Mouse (Mus musculus) bone marrow macrophage, adult 2 months (primary cell): Measurements from ENCODE around the gene B4galnt2. TPM values are rescaled to one million over a fixed set of nuclear protein-coding genes. Genes with fewer than 3 reads are reported as not detected.
"Not testable (repeated sequence)": the region's sequence is repeated elsewhere in the genome, so short reads cannot be mapped to it uniquely, and the experiment has no call there.

Experiments
- H3K27ac ChIP-seq: 2 replicates; pipeline ENCODE4 v1.5.1; 2012; ENCODE audit warnings: low read depth, low read length; ENCODE audit not compliant: insufficient read depth
- H3K4me1 ChIP-seq: 2 replicates; pipeline ENCODE4 v1.6.1; 2012; ENCODE audit warnings: low read length; ENCODE audit not compliant: control insufficient read depth, insufficient read depth
- H3K4me3 ChIP-seq: 2 replicates; pipeline ENCODE4 v1.5.1; 2012; ENCODE audit warnings: mild to moderate bottlenecking, low read length, moderate library complexity; ENCODE audit not compliant: insufficient read depth
- CTCF ChIP-seq: IDR thresholded peaks from 2 replicates; pipeline ENCODE4 v1.5.1; 2012; ENCODE audit warnings: low read depth, mild to moderate bottlenecking, low read length, moderate library complexity
- POLR2A ChIP-seq: IDR thresholded peaks from 2 replicates; pipeline ENCODE4 v1.6.1; 2012; ENCODE audit warnings: mild to moderate bottlenecking, low read depth, low read length, borderline replicate concordance
- polyA plus RNA-seq: library from polyadenylated mRNA; stranded (reverse); fragments of >200 nt; gene quantifications from 2 replicates; pipeline ENCODE4 v1.2.4, GENCODE M21; 2012; ENCODE audit not compliant: missing spikeins, insufficient read depth, insufficient read length

The B4galnt2 gene
- polyA plus RNA-seq, 1 experiment, result 0.64 TPM

DNA sequence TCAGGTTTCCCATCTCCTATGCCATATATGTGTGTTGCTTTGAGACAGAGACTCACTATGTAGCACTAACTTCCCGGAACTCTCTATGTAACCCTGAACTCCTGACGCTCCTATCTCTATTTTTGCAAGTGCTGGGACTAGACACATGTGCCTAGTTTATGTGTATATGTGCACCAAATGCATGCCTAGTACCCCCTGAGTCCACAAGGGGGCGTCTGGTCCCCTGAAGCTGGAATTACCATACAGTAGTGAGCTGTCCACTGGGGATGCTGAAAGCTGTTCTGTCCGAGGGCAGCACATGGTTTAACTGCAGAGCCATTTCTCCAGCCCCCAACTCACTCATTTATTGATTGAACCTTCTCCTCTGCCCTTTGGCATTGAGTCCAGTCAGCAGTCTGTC is 11.7 kb upstream of the B4galnt2 start:
- no peak overlapping the region for H3K27ac ChIP-seq
- TF ChIP-seq CTCF (0 out of 2 replicates have a peak, but pooled peaks have one; percentile 8), POLR2A (no peak)
- H3K4me3 ChIP-seq, result no peak overlapping the region
- no peaks in the 10 kb centered on the region for H3K4me1 ChIP-seq

DNA sequence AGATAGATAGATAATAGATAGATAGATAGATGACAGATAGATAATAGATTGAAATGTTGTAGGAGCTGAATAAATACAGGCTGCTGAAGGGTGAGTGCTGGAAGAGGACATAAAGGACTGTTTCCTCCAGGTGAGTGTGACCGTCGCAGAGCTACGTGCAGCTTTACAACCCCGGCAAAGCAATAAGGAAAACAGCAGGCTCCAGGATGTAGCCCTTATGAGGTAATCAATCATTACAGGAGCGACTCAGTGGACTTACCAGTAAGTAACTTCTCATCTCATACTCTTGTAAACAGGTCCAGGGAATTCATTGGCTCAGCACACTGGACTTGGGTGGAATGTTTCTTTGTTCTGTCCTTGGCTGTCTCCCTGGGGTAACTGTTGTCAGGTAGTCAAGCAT is 11.3 kb upstream of the B4galnt2 start:
- TF ChIP-seq CTCF (no peak), POLR2A (no peak)
- no peak overlapping the region for H3K4me3 ChIP-seq
- H3K27ac ChIP-seq, result no peak overlapping the region
- H3K4me1 ChIP-seq, result no peaks in the 10 kb centered on the region

DNA sequence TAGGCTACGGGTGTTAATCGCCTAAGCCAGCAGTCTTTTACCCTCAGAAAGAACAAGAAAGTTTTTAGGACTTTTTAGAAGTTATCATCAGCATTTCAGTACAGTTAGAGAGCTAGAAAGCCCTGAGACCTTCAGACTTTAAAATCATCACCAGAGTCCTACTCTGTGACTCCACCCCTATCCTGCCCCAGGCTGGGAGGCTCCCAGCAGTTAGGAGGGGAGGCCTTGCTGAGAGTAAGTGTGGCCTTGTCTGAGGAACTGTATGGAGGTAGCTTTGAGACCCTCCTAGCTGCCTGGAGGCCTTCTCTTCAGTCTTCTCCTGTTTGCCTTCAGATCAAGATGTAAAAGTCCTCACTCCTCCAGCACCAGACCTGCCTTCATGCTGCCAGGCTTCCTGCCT is 9.5 kb upstream of the B4galnt2 start:
- H3K27ac ChIP-seq, result no peak overlapping the region
- H3K4me3 ChIP-seq, result no peak overlapping the region
- H3K4me1 ChIP-seq, result no peaks in the 10 kb centered on the region
- TF ChIP-seq CTCF (no peak), POLR2A (no peak)

DNA sequence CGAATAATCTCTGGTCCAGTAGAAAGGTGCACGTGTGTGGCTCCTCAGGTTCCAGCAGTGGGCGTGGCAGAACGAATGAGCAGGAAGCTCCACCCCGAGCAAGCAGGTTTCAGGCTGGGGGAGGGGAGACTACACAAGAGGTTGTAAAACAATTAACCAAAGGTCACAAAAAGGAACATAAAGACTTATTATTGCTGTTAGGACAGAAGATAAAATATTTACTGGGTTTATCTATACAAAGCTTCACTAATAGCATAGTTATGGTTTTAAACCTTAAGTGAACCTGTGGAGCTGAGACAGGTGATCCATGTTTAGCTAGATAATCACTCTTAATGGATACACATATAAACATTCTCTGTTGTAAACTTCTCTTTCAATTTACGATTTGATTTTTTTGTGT is 8.8 kb upstream of the B4galnt2 start:
- H3K4me1 ChIP-seq, H3K27ac ChIP-seq, H3K4me3 ChIP-seq: not testable (repeated sequence)

DNA sequence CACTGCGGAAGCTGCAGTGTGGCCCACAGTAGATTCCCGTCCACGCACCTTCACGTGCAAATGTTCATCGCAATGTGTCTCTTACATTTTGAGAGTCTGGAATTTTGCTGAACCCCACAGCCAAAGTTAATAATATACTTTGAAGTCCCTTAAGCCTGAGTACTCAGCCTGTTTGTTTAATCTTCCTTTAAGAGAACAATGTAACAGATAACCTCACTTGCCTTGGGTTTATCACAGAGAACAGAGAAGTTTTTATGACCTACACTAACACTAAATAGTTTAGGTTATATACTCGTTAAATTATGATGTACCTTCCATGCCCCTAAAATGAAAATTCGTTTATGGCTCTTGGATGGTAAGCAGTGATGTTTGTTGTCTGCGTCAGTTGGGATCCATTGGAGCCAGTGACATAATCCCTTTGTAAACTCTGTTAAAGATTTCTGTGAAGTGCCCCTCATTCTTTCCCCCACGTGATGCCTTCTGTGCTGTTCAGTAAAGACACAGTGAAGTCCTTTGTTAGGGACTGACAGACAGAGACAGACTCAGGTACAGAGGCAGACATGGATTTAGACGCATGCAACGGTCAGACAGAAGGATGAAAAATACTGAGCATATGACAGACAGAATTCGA is 7.4 kb upstream of the B4galnt2 start:
- Histone ChIP-seq H3K27ac (no peak overlapping the region), H3K4me3 (no peak overlapping the region), H3K4me1 (no peaks in the 10 kb centered on the region)
- TF ChIP-seq CTCF (no peak), POLR2A (no peak)

DNA sequence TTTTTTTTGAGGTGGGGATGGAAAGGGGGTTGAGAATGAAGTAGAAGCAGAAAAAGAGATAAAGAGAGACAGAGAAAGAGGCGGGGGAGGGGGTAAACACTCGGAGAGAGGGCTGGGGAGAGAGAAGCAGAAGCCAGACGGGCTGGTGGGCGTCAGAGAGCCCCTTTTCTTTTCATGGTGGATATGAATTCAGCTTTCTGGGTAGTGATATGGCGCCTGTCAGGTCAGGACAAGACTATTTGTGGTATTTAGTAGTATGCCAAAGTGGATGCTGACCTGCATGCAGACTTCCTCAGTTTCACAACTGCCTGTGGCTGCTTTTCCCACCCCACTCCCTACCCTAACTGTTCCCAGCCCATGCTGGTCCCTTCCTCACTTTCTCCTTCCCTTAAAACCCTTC is 1.7 kb upstream of the B4galnt2 start:
- no peak overlapping the region for H3K27ac ChIP-seq
- TF ChIP-seq CTCF (no peak), POLR2A (no peak)
- H3K4me1 ChIP-seq, result no peaks in the 10 kb centered on the region
- no peak overlapping the region for H3K4me3 ChIP-seq

DNA sequence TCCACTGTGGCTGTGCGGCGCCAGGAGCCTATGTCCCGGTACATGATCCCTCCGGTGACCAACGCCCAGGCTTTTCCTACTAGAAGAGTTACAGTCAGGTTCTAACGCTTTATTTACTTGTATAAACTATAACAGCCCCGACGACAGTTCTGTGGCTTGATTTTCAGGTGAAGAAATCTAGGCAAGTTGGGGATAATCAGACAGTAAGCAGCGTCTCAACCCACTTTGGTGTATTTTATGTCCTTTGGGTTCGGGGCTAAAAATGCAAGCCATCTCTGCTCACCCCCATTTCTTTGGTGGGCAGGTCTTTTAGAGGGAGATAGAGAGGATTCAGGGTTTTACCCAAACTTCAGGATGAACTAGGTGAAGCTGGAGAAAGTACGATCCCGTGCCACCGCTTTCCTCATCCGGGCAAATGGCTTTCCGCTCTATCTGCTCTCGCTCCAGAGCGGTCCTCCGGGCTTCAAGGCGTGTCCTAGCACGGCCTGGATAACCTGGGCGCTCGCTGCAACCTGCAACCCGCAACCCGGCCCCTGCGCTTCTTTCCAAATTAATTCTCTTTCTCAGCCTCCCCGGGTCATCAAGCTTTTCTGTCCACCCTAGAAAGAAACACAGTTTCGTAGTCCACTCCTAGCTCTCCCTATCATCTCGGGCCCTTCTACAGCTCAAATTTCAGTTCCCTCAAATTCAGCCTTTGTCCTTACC is 467 bp upstream of the B4galnt2 start:
- H3K4me3 ChIP-seq, result no peak overlapping the region
- no peak overlapping the region for H3K27ac ChIP-seq
- TF ChIP-seq CTCF, result no peak
- TF ChIP-seq POLR2A, result no peak
- H3K4me1 ChIP-seq, result no peaks in the 10 kb centered on the region

DNA sequence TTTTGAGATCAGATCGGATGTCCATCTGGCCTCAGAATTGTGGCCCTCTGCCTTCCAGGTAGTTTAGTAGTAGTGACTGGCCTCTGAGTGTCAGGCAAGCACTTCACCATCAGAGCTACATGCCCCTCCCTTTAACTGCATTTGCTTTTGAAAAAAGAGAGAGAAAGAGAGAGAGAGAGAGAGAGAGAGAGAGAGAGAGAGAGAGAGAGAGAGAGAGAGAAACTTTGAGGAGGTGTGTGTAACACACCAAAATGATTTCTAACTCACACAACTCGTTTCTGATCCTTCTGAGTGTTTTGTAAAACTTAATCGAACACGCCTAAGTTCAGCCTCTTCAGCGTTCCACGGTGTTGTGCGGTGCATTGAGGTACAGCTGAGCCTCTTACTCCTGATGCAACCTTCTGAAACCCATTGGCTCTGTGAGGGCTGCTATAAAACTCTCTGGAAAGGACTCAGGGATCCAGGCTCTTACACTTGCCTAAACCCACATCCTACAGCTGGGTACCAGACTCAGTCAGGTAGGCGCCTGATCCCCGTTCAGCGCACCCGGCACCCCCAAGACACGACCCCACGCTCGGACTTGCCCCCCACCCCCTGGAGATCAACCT is 628 bp downstream of the B4galnt2 start:
- TF ChIP-seq CTCF (no peak), POLR2A (no peak)
- Histone ChIP-seq H3K4me3 (no peak overlapping the region), H3K27ac (no peak overlapping the region), H3K4me1 (no peaks in the 10 kb centered on the region)

DNA sequence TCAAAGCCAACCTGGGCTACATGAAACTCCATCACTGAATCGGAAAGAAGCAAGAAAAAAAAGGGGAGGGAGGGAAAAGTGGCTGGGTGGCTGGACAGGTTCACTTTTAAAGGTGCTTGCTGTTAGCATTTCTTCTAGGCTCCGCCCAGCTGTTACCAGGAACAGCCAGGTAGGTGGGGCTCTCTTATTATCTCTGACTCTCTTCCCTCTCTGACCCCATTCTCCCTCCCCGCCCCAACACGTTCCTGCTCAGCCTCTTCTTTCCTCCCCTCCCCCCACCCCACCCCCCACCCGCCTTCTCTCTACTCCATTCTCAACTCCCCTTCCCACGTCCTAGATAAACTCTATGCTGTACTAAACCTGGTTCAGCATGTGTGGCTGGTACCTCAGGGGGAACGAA is 3.1 kb downstream of the B4galnt2 start:
- H3K4me1 ChIP-seq, result no peaks in the 10 kb centered on the region
- TF ChIP-seq CTCF (no peak), POLR2A (no peak)

DNA sequence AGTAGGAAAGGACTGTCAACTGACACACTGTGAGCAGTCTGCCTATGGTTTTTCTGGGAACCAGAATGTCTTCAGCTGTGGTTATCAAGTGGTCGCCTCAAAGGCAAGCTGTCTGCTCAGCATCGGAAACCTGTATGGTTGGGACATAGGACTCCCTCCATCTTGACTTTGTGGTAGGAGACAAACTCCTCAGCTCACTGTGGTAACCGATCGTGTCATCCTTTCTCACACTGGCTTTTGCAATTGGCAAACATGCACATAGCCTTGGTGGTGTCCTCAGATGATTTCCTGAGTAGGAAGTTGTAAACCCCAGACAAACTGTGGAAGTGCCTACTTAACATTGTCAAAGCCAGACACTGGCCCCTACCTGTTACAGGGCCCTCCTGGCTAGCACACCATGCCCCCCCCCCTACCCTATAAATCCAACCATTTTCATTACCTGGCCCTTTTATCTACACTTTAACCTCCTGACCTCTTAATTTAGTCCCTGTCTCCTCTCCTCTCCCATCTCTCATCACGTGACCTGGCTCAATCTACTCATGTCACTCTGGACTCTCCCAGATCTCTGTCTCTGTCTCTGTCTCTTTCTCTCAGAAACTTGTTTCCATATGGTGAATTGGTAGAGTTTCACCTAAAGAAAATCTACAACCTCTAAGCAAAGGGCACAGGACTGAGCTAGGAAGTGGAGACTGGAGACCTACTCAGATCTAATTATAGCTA is 6.7 kb downstream of the B4galnt2 start:
- H3K27ac ChIP-seq, result no peak overlapping the region
- no peak overlapping the region for H3K4me3 ChIP-seq
- H3K4me1 ChIP-seq, result no peaks in the 10 kb centered on the region
- TF ChIP-seq POLR2A (no peak), CTCF (no peak)

More for the DNA sequence above, 3.1 kb downstream of the B4galnt2 start:
- Histone ChIP-seq H3K4me3 (no peak overlapping the region), H3K27ac (no peak overlapping the region)
